Mouse (Mus musculus): ENCODE data around the gene Gpr182. TPM values are rescaled to one million over a fixed set of nuclear protein-coding genes. Genes with fewer than 3 reads are reported as not detected.

The Gpr182 gene
- polyA plus RNA-seq, 1 experiment = 28.8 TPM

DNA sequence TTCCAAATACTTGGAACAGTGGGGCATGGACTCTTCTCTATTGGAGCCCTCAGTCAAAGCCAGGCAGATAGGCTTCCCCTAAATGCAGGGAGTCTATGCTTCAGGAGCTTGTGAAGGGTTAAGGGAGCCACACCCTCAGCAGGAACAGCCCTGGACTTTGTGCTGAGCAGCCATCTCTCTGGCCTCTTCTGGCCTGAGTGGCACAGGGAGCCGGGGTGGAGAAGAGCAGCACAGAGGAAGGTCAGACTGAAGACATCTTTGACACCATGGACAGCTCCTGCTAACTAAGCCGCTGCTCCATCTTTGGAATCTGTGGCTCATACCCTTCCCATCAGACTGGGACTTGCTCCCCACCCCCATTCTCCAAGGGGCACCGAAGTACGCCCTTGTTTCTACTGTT is 48.2 kb downstream of the Gpr182 start:
- no peak overlapping the region for H3K4me3 ChIP-seq (ENCODE audit: extremely low read depth, insufficient read depth, insufficient read length)
- no peak overlapping the region for H3K27ac ChIP-seq (ENCODE audit: insufficient read depth, low read length)
- TF ChIP-seq CTCF (IDR thresholded peaks at IDR 0.05; ENCODE audit: extremely low read depth, insufficient read depth, insufficient read length, insufficient replicate concordance) (no peak), POLR2A (IDR thresholded peaks at IDR 0.05; ENCODE audit: low read depth, low read length) (no peak)
- DNase-seq (ENCODE audit: low read depth in 1 of 2, low spot score in 2 of 2) = no peak
- WGBS = 54% methylated on average over 4 of the region's 4 CpGs
- H3K36me3 ChIP-seq (ENCODE audit: control insufficient read depth, insufficient read depth, low read length) = peaks cover 3% of the 10 kb centered on the region; the same call in 1 of the 2 replicates
- H3K4me1 ChIP-seq (ENCODE audit: control insufficient read depth, insufficient read depth, insufficient read length) = no peaks in the 10 kb centered on the region
- H3K27me3 ChIP-seq (ENCODE audit: control insufficient read depth, insufficient read depth, low read length) = no peaks in the 10 kb centered on the region

DNA sequence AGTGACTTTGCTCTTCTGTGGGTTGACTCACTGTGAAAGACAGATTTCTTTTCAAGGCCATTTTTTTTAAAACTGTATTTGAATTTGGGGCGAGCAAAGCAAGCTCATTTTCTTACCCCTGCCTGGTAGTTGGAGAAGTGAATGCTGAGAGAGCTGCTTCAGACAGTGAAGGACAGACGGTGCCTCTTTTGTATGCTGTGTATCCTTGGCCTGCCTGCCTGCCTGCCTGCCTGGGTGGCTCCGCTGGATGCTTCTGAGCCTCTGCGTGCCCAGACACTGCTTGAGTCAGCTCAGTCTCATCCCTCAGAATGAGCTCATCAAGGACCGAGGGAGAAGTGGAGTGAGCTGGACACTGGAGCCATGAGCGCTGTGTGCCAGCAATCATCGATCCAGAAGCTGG is 52.6 kb downstream of the Gpr182 start:
- no peaks in the 10 kb centered on the region for H3K27me3 ChIP-seq (ENCODE audit: control insufficient read depth, insufficient read depth, low read length)

More for the DNA sequence above, 52.6 kb downstream of the Gpr182 start:
- no peaks in the 10 kb centered on the region for H3K4me1 ChIP-seq (ENCODE audit: control insufficient read depth, insufficient read depth, insufficient read length)
- no peak for TF ChIP-seq CTCF (IDR thresholded peaks at IDR 0.05; ENCODE audit: extremely low read depth, insufficient read depth, insufficient read length, insufficient replicate concordance)
- no peak for TF ChIP-seq POLR2A (IDR thresholded peaks at IDR 0.05; ENCODE audit: low read depth, low read length)
- 96% methylated on average over 7 of the region's 7 CpGs for WGBS
- no peak for DNase-seq (ENCODE audit: low read depth in 1 of 2, low spot score in 2 of 2)
- no peak overlapping the region for H3K27ac ChIP-seq (ENCODE audit: insufficient read depth, low read length)
- H3K4me3 ChIP-seq (ENCODE audit: extremely low read depth, insufficient read depth, insufficient read length) = no peak overlapping the region
- peaks cover 5% of the 10 kb centered on the region for H3K36me3 ChIP-seq (ENCODE audit: control insufficient read depth, insufficient read depth, low read length)

Other genes with a start within 250 kb of the Gpr182 start
- gene Ndufa4l2, start 236.8 kb downstream of the Gpr182 start, polyA plus RNA-seq (2012; rRNA removed) = 6.9 and 12.2 TPM in 2 replicates
- 99.9 and 133 TPM in 2 replicates for gene Shmt2, start 229.3 kb downstream of the Gpr182 start, polyA plus RNA-seq (2012; rRNA removed)
- not detected in 2 replicates for gene Nxph4, start 217.2 kb downstream of the Gpr182 start, polyA plus RNA-seq (2012; rRNA removed)
- 98.7 and 99.4 TPM in 2 replicates for gene Lrp1, start 130.6 kb downstream of the Gpr182 start, polyA plus RNA-seq (2012; rRNA removed)
- 120 and 126 TPM in 2 replicates for gene Stat6, start 108.7 kb downstream of the Gpr182 start, polyA plus RNA-seq (2012; rRNA removed)
- gene Nemp1, start 84.8 kb downstream of the Gpr182 start, polyA plus RNA-seq (2012; rRNA removed) = 3.2 and 3.5 TPM in 2 replicates
- 30.6 and 32.7 TPM in 2 replicates for gene Nab2, start 83.2 kb downstream of the Gpr182 start, polyA plus RNA-seq (2012; rRNA removed)
- gene Myo1a, start 46.6 kb downstream of the Gpr182 start, polyA plus RNA-seq (2012; rRNA removed) = 0.13 and 0.21 TPM in 2 replicates
- gene Tac2, start 27.3 kb downstream of the Gpr182 start, polyA plus RNA-seq (2012; rRNA removed) = 1.9 and 4.1 TPM in 2 replicates
- 5.6 and 6.0 TPM in 2 replicates for gene Zbtb39, start 12.2 kb downstream of the Gpr182 start, polyA plus RNA-seq (2012; rRNA removed)
- gene Rdh1, start 8.0 kb upstream of the Gpr182 start, polyA plus RNA-seq (2012; rRNA removed) = 0.25 and 0.56 TPM in 2 replicates
- gene Rdh16f1, start 8.1 kb upstream of the Gpr182 start, polyA plus RNA-seq (2012; rRNA removed) = 0.60 and 0.94 TPM in 2 replicates
- 0.11 and 0.18 TPM in 2 replicates for gene Rdh9, start 24.7 kb upstream of the Gpr182 start, polyA plus RNA-seq (2012; rRNA removed)
- 0.04 TPM in 1 of 2 replicates, not detected in the other for gene Rdh16, start 49.4 kb upstream of the Gpr182 start, polyA plus RNA-seq (2012; rRNA removed)
- not detected in 2 replicates for gene Rdh19, start 98.2 kb upstream of the Gpr182 start, polyA plus RNA-seq (2012; rRNA removed)
- 0.08 TPM in 1 of 2 replicates, not detected in the other for gene Rdh16f2, start 114.7 kb upstream of the Gpr182 start, polyA plus RNA-seq (2012; rRNA removed)
- gene Rdh7, start 137.1 kb upstream of the Gpr182 start, polyA plus RNA-seq (2012; rRNA removed) = 0.06 and 0.08 TPM in 2 replicates
- 0.04 and 0.15 TPM in 2 replicates for gene Sdr9c7, start 146.8 kb upstream of the Gpr182 start, polyA plus RNA-seq (2012; rRNA removed)